Mouse (Mus musculus) gonadal fat pad, adult 2 months (tissue): ENCODE data around the gene Wbp1. TPM values are rescaled to one million over a fixed set of nuclear protein-coding genes. Genes with fewer than 3 reads are reported as not detected.

Experiments used
- DNase-seq: peaks from one replicate; pipeline ENCODE4 v3.0.0-alpha.2; 2012; ENCODE audit warnings: low read depth
- polyA plus RNA-seq: library from polyadenylated mRNA; depleted of rRNA; stranded (reverse); fragments of >200 nt; gene quantifications from 2 replicates; pipeline ENCODE4 v1.2.3, GENCODE M21; 2012; rRNA removed

Wbp1 gene
- polyA plus RNA-seq, 1 experiment, result 187 TPM

DNA sequence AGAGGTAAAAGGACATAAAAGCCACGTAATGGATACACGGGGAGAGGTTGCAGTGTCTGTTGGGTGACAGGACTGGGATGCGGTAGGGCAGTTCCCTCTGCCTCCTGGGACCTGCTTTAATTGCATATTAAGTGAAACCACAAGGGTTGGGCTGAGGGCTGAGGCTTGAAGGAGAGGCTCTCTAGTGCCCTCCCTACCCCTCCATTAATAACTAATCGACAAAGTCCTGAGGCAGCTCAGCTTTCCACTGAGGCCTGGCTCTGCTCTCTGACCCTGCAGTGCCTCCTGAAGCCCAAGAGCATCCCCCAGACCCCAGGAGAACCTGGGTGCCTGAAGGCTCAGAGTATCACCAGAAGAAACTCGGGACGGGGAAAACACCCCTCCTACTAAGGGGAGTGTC lies 36.9 kb downstream of the Wbp1 start:
- no peak for DNase-seq

DNA sequence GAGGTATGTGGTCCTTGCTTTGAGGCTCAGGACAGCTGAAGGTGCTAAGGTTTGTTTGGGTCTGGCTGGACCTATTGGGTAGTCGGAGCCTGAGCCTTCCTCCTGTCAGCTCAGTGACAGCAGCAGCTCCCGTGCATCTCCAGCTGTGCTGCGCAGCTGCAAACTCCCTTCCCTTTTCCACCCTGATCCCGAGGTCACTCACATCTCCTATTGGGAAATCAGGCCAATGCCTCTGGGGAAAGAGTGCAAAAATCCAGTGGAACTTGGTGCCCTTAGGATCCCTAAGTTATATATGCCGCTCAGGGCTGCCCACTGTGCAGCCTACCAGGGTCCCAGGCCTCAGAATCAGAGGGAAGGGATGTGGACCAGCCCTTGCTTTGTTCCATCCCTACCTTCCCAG lies 37.9 kb downstream of the Wbp1 start:
- no peak for DNase-seq

DNA sequence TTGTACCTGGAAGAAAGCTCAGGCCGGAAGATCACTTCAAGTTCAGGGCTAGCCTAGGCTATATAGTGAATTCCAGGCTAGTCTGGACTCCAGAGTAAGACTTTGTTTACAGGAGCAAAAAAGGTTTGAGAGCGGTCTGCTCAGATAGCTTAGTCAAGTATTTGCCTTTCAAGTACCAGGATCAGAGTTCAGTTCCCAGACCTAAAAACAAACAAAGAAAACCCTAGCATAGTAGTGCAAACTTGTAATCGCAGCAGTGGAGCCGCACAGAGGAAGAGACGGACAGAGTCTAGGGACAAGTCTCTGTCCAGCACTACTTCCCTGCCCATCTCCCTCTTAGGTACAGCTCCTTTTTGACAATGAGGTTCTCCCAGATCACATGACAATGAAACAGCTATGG lies 41.1 kb downstream of the Wbp1 start:
- no peak for DNase-seq

DNA sequence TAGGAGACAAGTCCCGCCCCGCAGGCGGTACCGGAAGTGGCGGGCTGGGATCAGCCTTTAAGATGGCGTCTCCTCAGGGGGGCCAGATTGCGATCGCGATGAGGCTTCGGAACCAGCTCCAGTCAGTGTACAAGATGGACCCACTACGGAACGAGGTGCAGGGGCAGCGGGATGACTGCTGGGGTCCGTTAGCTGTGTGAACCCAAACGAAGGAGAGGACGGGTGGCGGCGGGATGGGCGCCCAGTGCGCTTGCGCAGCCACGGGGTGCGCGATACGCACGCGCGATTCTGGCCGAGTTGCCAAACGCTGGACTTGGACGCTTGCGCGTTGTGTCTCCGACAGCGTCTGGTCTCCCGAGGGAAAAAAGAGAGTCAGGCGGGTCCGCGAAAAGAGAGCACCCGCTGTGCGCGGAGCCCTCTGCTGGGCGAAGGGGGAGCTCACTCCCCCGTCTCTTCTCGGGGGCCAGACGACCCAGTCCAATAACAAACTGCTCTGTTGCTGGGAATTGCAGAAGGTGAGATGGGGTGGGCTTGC lies 43.0 kb downstream of the Wbp1 start:
- DNase-seq, result peak; percentile 60

DNA sequence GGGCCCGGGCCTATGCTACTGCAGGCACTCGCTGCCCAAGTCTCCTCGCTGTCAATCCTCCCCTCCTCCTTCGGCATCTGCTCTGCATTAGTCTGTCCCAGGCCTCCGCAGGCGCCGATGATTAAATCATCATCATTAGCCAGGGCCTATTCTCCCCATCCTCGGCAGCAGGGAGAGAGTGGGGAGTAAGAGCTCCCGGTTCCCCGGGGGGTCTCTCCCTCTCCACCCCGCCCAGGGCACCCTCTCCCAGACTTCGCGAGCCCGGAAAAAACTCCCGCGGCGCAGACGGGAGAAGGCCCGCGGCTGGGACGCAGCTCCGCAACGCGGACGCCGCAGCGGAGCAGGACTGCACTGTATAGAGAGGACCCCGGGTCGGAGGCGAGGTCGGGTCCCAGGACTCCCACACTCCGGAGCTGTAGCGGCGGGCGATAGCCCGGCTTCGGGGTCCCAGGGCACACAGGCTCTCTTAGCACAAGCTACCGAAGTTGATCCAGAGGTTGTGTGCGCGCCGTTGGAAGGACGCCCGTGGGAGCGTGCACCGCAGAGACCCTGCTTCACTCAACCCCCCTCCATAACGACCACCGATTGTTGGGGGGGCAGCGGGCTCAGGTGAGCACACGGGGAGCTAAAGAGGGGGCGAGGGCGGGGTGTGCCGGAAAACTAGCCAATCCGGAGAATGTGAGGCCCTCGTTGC lies 43.6 kb downstream of the Wbp1 start, which contains the start of gene Pcgf1:
Pcgf1 (plus strand) TSS at position 240 of the 694 bp plus-strand sequence.
- DNase-seq, result no peak

GRCm38 (mm10) chr6:83074979-83075378 lies 46.4 kb downstream of the Wbp1 start:
- no peak for DNase-seq

DNA sequence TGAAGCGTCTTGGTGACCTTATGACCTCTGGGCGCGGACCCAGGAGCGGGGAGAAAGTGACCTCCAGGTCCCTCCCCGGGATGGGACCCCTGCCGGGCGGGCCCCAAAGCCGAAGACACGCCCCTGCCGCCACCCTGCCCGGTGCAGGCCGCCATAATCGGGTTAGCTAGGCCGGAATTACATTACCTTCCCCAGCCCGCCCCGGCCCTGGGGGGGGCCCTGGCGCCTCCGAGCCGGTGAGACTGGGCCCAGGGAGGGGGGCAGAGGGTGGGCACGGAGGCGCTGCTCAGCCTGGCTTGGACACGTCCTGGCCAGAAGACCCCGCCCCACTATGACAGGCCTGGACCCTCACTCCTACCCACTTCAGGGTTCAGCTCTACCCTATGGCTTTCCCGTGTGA lies 50.1 kb downstream of the Wbp1 start:
- no peak for DNase-seq

DNA sequence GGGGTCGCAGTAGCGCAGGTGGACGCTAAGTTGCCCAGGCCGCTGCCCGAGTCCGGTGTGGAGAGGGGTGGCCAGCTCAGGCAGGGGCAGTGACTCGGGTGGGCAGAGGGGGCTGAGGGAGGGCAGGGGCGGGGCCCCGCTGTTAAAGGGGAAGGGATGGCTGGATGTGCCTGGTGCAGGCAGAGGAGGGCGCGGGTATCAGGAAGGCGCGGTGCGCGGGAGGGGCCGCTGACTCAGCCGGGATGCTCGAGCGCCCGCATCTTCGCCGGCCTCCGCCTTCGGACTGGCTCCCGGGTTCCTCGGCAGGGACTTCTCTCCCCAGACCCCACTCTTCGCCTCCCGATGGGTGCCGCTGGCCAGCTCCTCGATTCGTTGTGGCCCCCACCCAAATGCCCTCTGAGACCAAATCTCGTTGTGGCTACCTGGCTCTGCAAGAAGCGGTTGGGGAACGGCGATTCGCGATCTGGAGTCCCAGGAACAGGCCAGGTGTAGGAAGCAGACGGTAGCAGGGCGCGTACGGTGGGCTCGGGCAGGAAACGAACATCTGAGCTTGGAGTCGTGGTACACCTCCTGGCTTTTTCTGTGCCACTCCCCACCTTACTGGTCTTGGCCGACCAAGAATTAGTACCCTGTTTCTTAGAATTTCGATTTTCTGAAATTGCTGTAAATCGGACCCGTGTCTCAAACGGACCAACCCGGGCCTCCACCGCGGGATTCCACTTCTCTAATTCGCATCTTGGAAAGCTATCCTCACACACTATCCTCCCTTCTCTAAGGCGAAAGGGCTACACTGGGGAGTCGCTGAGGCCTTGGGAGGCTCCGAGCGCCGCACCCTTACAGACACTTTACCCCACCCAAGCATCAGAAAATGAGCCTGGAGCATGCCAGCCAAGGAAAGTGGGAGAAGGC lies 50.8 kb downstream of the Wbp1 start:
- DNase-seq, result no peak

DNA sequence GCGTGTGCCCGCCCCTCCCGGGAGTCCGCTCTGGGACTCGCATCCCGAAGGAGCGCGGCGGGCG lies 51.3 kb downstream of the Wbp1 start, which contains the start of gene Tlx2:
Tlx2 (minus strand) TSS at position 47 of the 64 bp plus-strand sequence.
- no peak for DNase-seq

- no peak for DNase-seq
Measured at GRCm38 (mm10) chr6:83069488-83070246, 51.7 kb downstream of the Wbp1 start.

Other genes starting within 250 kb of the Wbp1 start
- gene Sema4f, start 181.8 kb downstream of the Wbp1 start, polyA plus RNA-seq, result 0.62 and 0.66 TPM in 2 replicates
- gene M1ap, start 174.7 kb downstream of the Wbp1 start, polyA plus RNA-seq, result 3.7 and 4.2 TPM in 2 replicates
- gene Dok1, start 88.1 kb downstream of the Wbp1 start, polyA plus RNA-seq, result 26.9 and 28.3 TPM in 2 replicates
- 9.8 and 12.1 TPM in 2 replicates for gene Loxl3, start 87.4 kb downstream of the Wbp1 start, polyA plus RNA-seq
- gene Aup1, start 67.0 kb downstream of the Wbp1 start, polyA plus RNA-seq, result 269 and 309 TPM in 2 replicates
- 38.5 and 44.7 TPM in 2 replicates for gene Htra2, start 66.3 kb downstream of the Wbp1 start, polyA plus RNA-seq
- 1.3 and 1.4 TPM in 2 replicates for gene Dqx1, start 63.7 kb downstream of the Wbp1 start, polyA plus RNA-seq
- gene Tlx2, start 51.3 kb downstream of the Wbp1 start, polyA plus RNA-seq, result not detected in 2 replicates
- gene Pcgf1, start 43.7 kb downstream of the Wbp1 start, polyA plus RNA-seq, result 15.8 and 23.1 TPM in 2 replicates
- gene Lbx2, start 35.2 kb downstream of the Wbp1 start, polyA plus RNA-seq, result 1.9 and 2.5 TPM in 2 replicates
- gene Ccdc142, start 20.0 kb downstream of the Wbp1 start, polyA plus RNA-seq, result 5.8 and 6.5 TPM in 2 replicates
- gene Gm42688, start 19.9 kb downstream of the Wbp1 start, polyA plus RNA-seq, result 4.0 and 4.4 TPM in 2 replicates
- 71.5 and 89.4 TPM in 2 replicates for gene Mrpl53, start 12.5 kb downstream of the Wbp1 start, polyA plus RNA-seq
- gene Mogs, start 6.1 kb downstream of the Wbp1 start, polyA plus RNA-seq, result 55.3 and 56.3 TPM in 2 replicates
- 17.1 and 30.1 TPM in 2 replicates for gene Ino80b, start 3.9 kb upstream of the Wbp1 start, polyA plus RNA-seq
- gene Rtkn, start 13.9 kb upstream of the Wbp1 start, polyA plus RNA-seq, result 30.2 and 41.3 TPM in 2 replicates
- 2.9 and 3.6 TPM in 2 replicates for gene Wdr54, start 34.8 kb upstream of the Wbp1 start, polyA plus RNA-seq
- 2.7 and 4.4 TPM in 2 replicates for gene 1700003E16Rik, start 34.8 kb upstream of the Wbp1 start, polyA plus RNA-seq
- gene Dctn1, start 44.4 kb upstream of the Wbp1 start, polyA plus RNA-seq, result 101 and 114 TPM in 2 replicates
- gene Slc4a5, start 98.3 kb upstream of the Wbp1 start, polyA plus RNA-seq, result 0.96 and 2.3 TPM in 2 replicates
- 37.8 and 49.5 TPM in 2 replicates for gene Mthfd2, start 204.3 kb upstream of the Wbp1 start, polyA plus RNA-seq
- 39.3 and 41.2 TPM in 2 replicates for gene Mob1a, start 204.5 kb upstream of the Wbp1 start, polyA plus RNA-seq
- 20.1 and 20.2 TPM in 2 replicates for gene Bola3, start 227.6 kb upstream of the Wbp1 start, polyA plus RNA-seq